Mouse (Mus musculus): Measurements from ENCODE around the gene Plcd3. TPM values are rescaled to one million over a fixed set of nuclear protein-coding genes. Genes with fewer than 3 reads are reported as not detected.

Plcd3 gene
- total RNA-seq, 1 experiment from 2014 or later = 0.15 TPM

Other genes starting within 250 kb of the Plcd3 start
- 116 and 122 TPM in 2 replicates for gene Eftud2, start 220.7 kb downstream of the Plcd3 start, total RNA-seq (2017)
- gene Ccdc103, start 220.5 kb downstream of the Plcd3 start, total RNA-seq (2017) = 1.5 TPM in 1 of 2 replicates, not detected in the other
- not detected in 2 replicates for gene Fam187a, start 216.5 kb downstream of the Plcd3 start, total RNA-seq (2017)
- gene Gfap, start 200.7 kb downstream of the Plcd3 start, total RNA-seq (2017) = 0.55 TPM in 1 of 2 replicates, not detected in the other
- gene Kif18b, start 176.5 kb downstream of the Plcd3 start, total RNA-seq (2017) = 18.7 and 19.4 TPM in 2 replicates
- not detected in 2 replicates for gene C1ql1, start 155.0 kb downstream of the Plcd3 start, total RNA-seq (2017)
- 26.8 and 33.6 TPM in 2 replicates for gene Nmt1, start 73.5 kb downstream of the Plcd3 start, total RNA-seq (2017)
- 18.0 and 21.1 TPM in 2 replicates for gene Dcakd, start 73.3 kb downstream of the Plcd3 start, total RNA-seq (2017)
- 8.6 and 16.8 TPM in 2 replicates for gene Acbd4, start within 50 bp of the Plcd3 start, total RNA-seq (2017)
- gene Hexim1, start 14.6 kb upstream of the Plcd3 start, total RNA-seq (2017) = 34.1 and 55.9 TPM in 2 replicates
- 1.1 and 2.4 TPM in 2 replicates for gene Hexim2, start 30.8 kb upstream of the Plcd3 start, total RNA-seq (2017)
- gene Fmnl1, start 69.4 kb upstream of the Plcd3 start, total RNA-seq (2017) = 47.6 and 62.4 TPM in 2 replicates
- gene 1700023F06Rik, start 106.9 kb upstream of the Plcd3 start, total RNA-seq (2017) = not detected in 2 replicates
- not detected in 2 replicates for gene Spata32, start 116.8 kb upstream of the Plcd3 start, total RNA-seq (2017)
- gene Map3k14, start 165.8 kb upstream of the Plcd3 start, total RNA-seq (2017) = 4.4 and 10.6 TPM in 2 replicates